Mouse (Mus musculus): ENCODE results near the gene Mmp11. TPM values are rescaled to one million over a fixed set of nuclear protein-coding genes. Genes with fewer than 3 reads are reported as not detected.

Mmp11 gene
- polyA plus RNA-seq, 1 experiment: 3.0 TPM

- WGBS: 84% methylated on average over 1 of the region's 1 CpGs
- H3K27me3 ChIP-seq (ENCODE audit: control insufficient read depth, insufficient read depth, low read length): no peaks in the 10 kb centered on the region
- no peak overlapping the region for H3K4me3 ChIP-seq (replicated peaks; ENCODE audit: insufficient read depth, low read depth, low read length)
- TF ChIP-seq POLR2A (IDR thresholded peaks at IDR 0.05; ENCODE audit: borderline replicate concordance, insufficient read depth, low read length) (no peak), CTCF (IDR thresholded peaks at IDR 0.05; ENCODE audit: borderline replicate concordance, insufficient read depth, low read depth, low read length) (no peak)
- H3K4me1 ChIP-seq (ENCODE audit: control insufficient read depth, insufficient read depth, low read length): peaks cover 12% of the 10 kb centered on the region
- no peak for DNase-seq
- no peak overlapping the region for H3K27ac ChIP-seq (ENCODE audit: insufficient read depth, low read length)
Measured at GRCm38 (mm10) chr10:75934991-75935390, 1.3 kb downstream of the Mmp11 start.

- H3K4me3 ChIP-seq (replicated peaks; ENCODE audit: insufficient read depth, low read depth, low read length): peak within 1 kb of the TSS; percentile 50
- H3K4me1 ChIP-seq (ENCODE audit: control insufficient read depth, insufficient read depth, low read length): peaks cover 7% of the 10 kb centered on the region
- H3K27ac ChIP-seq (ENCODE audit: insufficient read depth, low read length): no peak within 1 kb of the TSS
- no peaks in the 10 kb centered on the region for H3K27me3 ChIP-seq (ENCODE audit: control insufficient read depth, insufficient read depth, low read length)
- no peak for DNase-seq
- TF ChIP-seq POLR2A (IDR thresholded peaks at IDR 0.05; ENCODE audit: borderline replicate concordance, insufficient read depth, low read length) (no peak), CTCF (IDR thresholded peaks at IDR 0.05; ENCODE audit: borderline replicate concordance, insufficient read depth, low read depth, low read length) (no peak)
- WGBS: 61% methylated on average over 6 of the region's 6 CpGs
Measured at GRCm38 (mm10) chr10:75932891-75933290, 3.4 kb downstream of the Mmp11 start, which contains the start of gene Chchd10. Chchd10 (plus strand) TSS chr10:75933130.

- H3K27me3 ChIP-seq (ENCODE audit: control insufficient read depth, insufficient read depth, low read length): no peaks in the 10 kb centered on the region
- TF ChIP-seq POLR2A (IDR thresholded peaks at IDR 0.05; ENCODE audit: borderline replicate concordance, insufficient read depth, low read length) (no peak), CTCF (IDR thresholded peaks at IDR 0.05; ENCODE audit: borderline replicate concordance, insufficient read depth, low read depth, low read length) (no peak)
- H3K4me3 ChIP-seq (replicated peaks; ENCODE audit: insufficient read depth, low read depth, low read length): peak overlapping the region; percentile 50
- no peak overlapping the region for H3K27ac ChIP-seq (ENCODE audit: insufficient read depth, low read length)
- DNase-seq: peak; percentile 28 to 53
- WGBS: 2% methylated on average over 44 of the region's 44 CpGs
- H3K4me1 ChIP-seq (ENCODE audit: control insufficient read depth, insufficient read depth, low read length): peaks cover 4% of the 10 kb centered on the region
Measured at GRCm38 (mm10) chr10:75932081-75932678, 4.1 kb downstream of the Mmp11 start.

GRCm38 (mm10) chr10:75931311-75931710 is 5.0 kb downstream of the Mmp11 start:
- no peak overlapping the region for H3K27ac ChIP-seq (ENCODE audit: insufficient read depth, low read length)
- no peak overlapping the region for H3K4me3 ChIP-seq (replicated peaks; ENCODE audit: insufficient read depth, low read depth, low read length)
- 42% methylated on average over 7 of the region's 7 CpGs for WGBS
- TF ChIP-seq CTCF (IDR thresholded peaks at IDR 0.05; ENCODE audit: borderline replicate concordance, insufficient read depth, low read depth, low read length): no peak
- H3K4me1 ChIP-seq (ENCODE audit: control insufficient read depth, insufficient read depth, low read length): no peaks in the 10 kb centered on the region
- no peak for DNase-seq
- H3K27me3 ChIP-seq (ENCODE audit: control insufficient read depth, insufficient read depth, low read length): no peaks in the 10 kb centered on the region

- H3K27me3 ChIP-seq (ENCODE audit: control insufficient read depth, insufficient read depth, low read length): no peaks in the 10 kb centered on the region
- DNase-seq: no peak
- 23% methylated on average over 6 of the region's 6 CpGs for WGBS
- no peaks in the 10 kb centered on the region for H3K4me1 ChIP-seq (ENCODE audit: control insufficient read depth, insufficient read depth, low read length)
- TF ChIP-seq POLR2A (IDR thresholded peaks at IDR 0.05; ENCODE audit: borderline replicate concordance, insufficient read depth, low read length) (no peak), CTCF (IDR thresholded peaks at IDR 0.05; ENCODE audit: borderline replicate concordance, insufficient read depth, low read depth, low read length) (no peak)
- H3K4me3 ChIP-seq (replicated peaks; ENCODE audit: insufficient read depth, low read depth, low read length): no peak overlapping the region
- no peak overlapping the region for H3K27ac ChIP-seq (ENCODE audit: insufficient read depth, low read length)
Measured at GRCm38 (mm10) chr10:75930304-75930703, 6.0 kb downstream of the Mmp11 start.

GRCm38 (mm10) chr10:75926396-75926795 is 9.9 kb downstream of the Mmp11 start:
- TF ChIP-seq POLR2A (IDR thresholded peaks at IDR 0.05; ENCODE audit: borderline replicate concordance, insufficient read depth, low read length): no peak
- no peak for TF ChIP-seq CTCF (IDR thresholded peaks at IDR 0.05; ENCODE audit: borderline replicate concordance, insufficient read depth, low read depth, low read length)
- H3K27me3 ChIP-seq (ENCODE audit: control insufficient read depth, insufficient read depth, low read length): no peaks in the 10 kb centered on the region
- H3K27ac ChIP-seq (ENCODE audit: insufficient read depth, low read length): no peak overlapping the region
- no peak for DNase-seq
- H3K4me1 ChIP-seq (ENCODE audit: control insufficient read depth, insufficient read depth, low read length): peaks cover 4% of the 10 kb centered on the region; the same call in 1 of the 2 replicates
- 72% methylated on average over 13 of the region's 13 CpGs for WGBS
- no peak overlapping the region for H3K4me3 ChIP-seq (replicated peaks; ENCODE audit: insufficient read depth, low read depth, low read length)

GRCm38 (mm10) chr10:75924324-75924723 is 12.0 kb downstream of the Mmp11 start:
- WGBS: 67% methylated on average over 2 of the region's 2 CpGs
- TF ChIP-seq POLR2A (IDR thresholded peaks at IDR 0.05; ENCODE audit: borderline replicate concordance, insufficient read depth, low read length) (no peak), CTCF (IDR thresholded peaks at IDR 0.05; ENCODE audit: borderline replicate concordance, insufficient read depth, low read depth, low read length) (no peak)
- Histone ChIP-seq H3K27ac (ENCODE audit: insufficient read depth, low read length) (no peak overlapping the region), H3K27me3 (ENCODE audit: control insufficient read depth, insufficient read depth, low read length) (no peaks in the 10 kb centered on the region), H3K4me3 (replicated peaks; ENCODE audit: insufficient read depth, low read depth, low read length) (no peak overlapping the region), H3K4me1 (ENCODE audit: control insufficient read depth, insufficient read depth, low read length) (peaks cover 4% of the 10 kb centered on the region; the same call in 1 of the 2 replicates)
- no peak for DNase-seq

- TF ChIP-seq POLR2A (IDR thresholded peaks at IDR 0.05; ENCODE audit: borderline replicate concordance, insufficient read depth, low read length) (no peak), CTCF (IDR thresholded peaks at IDR 0.05; ENCODE audit: borderline replicate concordance, insufficient read depth, low read depth, low read length) (no peak)
- Histone ChIP-seq H3K27ac (ENCODE audit: insufficient read depth, low read length) (peak overlapping the region; percentile 93), H3K4me3 (replicated peaks; ENCODE audit: insufficient read depth, low read depth, low read length) (peak overlapping the region; percentile 93), H3K27me3 (ENCODE audit: control insufficient read depth, insufficient read depth, low read length) (no peaks in the 10 kb centered on the region), H3K4me1 (ENCODE audit: control insufficient read depth, insufficient read depth, low read length) (peaks cover 7% of the 10 kb centered on the region; the same call in 1 of the 2 replicates)
- DNase-seq: no peak
- 4% methylated on average over 22 of the region's 22 CpGs for WGBS
Measured at GRCm38 (mm10) chr10:75921726-75922560, 14.4 kb downstream of the Mmp11 start.
